Mouse (Mus musculus) ovary, adult 2 months (tissue): Measurements from ENCODE around the gene Npy4r. TPM values are rescaled to one million over a fixed set of nuclear protein-coding genes. Genes with fewer than 3 reads are reported as not detected.

Experiments
- polyA plus RNA-seq: library from polyadenylated mRNA; depleted of rRNA; stranded (reverse); fragments of >200 nt; gene quantifications from 2 replicates; pipeline ENCODE4 v1.2.3, GENCODE M21; 2012; rRNA removed

Gene Npy4r
- 0.07 and 0.24 TPM in 2 replicates for polyA plus RNA-seq

DNA sequence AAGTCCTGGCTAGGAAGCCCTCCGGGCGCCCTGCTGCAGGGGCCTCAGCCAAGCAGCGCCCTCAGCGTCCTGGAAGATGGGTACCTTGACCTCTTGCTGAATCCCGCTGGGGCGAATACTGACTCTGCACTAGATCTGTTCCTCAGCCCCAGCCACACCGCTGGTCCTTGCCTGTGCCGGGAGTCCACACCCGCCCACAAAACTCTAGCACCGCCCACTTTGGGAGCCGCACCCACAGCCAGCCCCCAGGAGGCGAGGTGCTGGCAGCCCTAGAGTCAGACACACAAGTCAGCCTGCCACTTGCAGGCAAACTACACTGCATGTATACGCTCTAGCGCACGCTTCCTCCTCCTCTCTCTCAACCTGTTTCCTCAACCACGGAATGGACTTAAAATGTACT, at the start of gene Npy4r:
Gene Npy4r, minus strand, starts transcription at position 148 of the 400 bp plus-strand sequence.

DNA sequence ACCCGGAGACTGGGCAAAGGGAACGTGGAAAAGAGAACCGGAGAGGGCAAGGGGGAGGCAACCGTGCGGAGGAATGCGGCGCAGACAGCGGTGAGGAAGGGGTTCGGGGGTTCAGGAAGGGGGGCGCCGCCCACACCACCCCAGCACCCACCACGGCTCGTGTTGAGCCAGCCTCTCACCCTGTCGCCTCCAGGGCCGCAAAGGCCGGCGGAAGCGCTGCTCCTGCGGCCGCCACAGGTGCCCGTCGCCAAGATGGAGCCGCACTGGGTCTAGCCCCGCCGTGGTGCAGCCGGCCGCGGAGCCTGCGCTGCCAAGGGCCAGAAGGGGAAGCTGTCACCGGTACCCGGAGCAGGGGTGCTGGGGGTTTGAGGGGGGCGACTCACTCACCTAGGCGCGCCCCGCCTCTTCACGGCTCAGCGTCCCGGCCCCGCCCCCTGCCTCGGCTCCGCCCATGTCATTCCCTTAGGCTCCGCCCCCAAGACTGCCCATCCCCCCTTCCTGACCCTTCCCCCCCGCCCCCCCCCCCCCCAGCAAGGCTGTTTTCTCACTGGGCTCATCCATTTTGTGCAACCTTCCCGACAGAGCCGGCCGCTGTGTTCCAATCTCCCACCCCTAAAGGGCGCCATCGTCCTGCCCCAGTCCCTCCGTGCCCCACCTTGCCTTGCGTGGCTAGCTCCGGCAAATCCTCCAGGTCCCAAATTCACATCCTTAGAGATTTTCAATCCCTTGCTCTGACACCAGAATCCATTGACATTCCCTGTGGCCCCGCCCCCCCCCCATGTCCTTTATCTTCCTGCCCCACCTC, 49.1 kb upstream of the Npy4r start, which contains the start of gene Gprin2:
Gene Gprin2, minus strand, starts transcription at position 423 of the 805 bp plus-strand sequence.

DNA sequence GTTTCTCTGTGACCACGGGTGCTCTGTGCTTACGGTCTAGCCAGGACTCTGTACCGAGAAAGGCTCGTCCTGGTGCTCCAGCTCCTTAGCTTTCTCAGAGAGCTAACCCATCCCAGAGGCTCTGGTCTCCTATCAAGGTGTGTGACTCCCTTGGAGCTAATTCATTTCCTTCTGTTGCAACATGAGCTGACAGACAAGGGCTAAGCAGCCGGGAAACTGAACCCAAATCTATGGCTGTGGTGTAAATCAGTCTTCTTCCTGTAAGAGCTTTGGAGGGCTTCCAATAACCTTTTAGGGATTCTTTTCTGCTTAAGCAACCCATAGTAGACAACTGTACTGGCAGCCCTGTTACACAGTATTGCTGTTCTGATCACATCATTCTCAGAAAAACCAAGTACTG, 49.7 kb downstream of the Npy4r start, which contains the start of gene A630023A22Rik:
Gene A630023A22Rik, minus strand, starts transcription at position 154 of the 400 bp plus-strand sequence.

Other genes starting within 250 kb of the Npy4r start
- 36.3 and 36.8 TPM in 2 replicates for gene Gdf10, start 228.9 kb downstream of the Npy4r start, polyA plus RNA-seq
- gene Gdf2, start 211.4 kb downstream of the Npy4r start, polyA plus RNA-seq = not detected in 2 replicates
- gene Rbp3, start 198.5 kb downstream of the Npy4r start, polyA plus RNA-seq = not detected in 2 replicates
- gene Zfp488, start 173.7 kb downstream of the Npy4r start, polyA plus RNA-seq = not detected in 2 replicates
- gene Gm30083, start 137.3 kb downstream of the Npy4r start, polyA plus RNA-seq = not detected in 2 replicates
- gene Gm5460, start 135.7 kb downstream of the Npy4r start, polyA plus RNA-seq = 0.32 and 0.37 TPM in 2 replicates
- not detected in 2 replicates for gene Antxrl, start 99.8 kb downstream of the Npy4r start, polyA plus RNA-seq
- gene Anxa8, start 66.5 kb downstream of the Npy4r start, polyA plus RNA-seq = 14.1 and 14.6 TPM in 2 replicates
- gene A630023A22Rik, start 49.7 kb downstream of the Npy4r start, polyA plus RNA-seq = not detected in 2 replicates
- gene Gprin2, start 49.2 kb upstream of the Npy4r start, polyA plus RNA-seq = 2.0 and 2.2 TPM in 2 replicates
- 10.6 and 13.1 TPM in 2 replicates for gene Syt15, start 67.1 kb upstream of the Npy4r start, polyA plus RNA-seq
- 1.6 and 2.0 TPM in 2 replicates for gene Shld2, start 158.0 kb upstream of the Npy4r start, polyA plus RNA-seq
- gene Glud1, start 158.2 kb upstream of the Npy4r start, polyA plus RNA-seq = 99.3 and 164 TPM in 2 replicates
- not detected in 2 replicates for gene Fam25c, start 202.9 kb upstream of the Npy4r start, polyA plus RNA-seq
- 37.2 and 42.6 TPM in 2 replicates for gene Sncg, start 222.3 kb upstream of the Npy4r start, polyA plus RNA-seq
- 14.3 and 15.2 TPM in 2 replicates for gene Mmrn2, start 223.0 kb upstream of the Npy4r start, polyA plus RNA-seq